15 mouse cellular contexts compared by ENCODE assay signal in the genomic region with DNA sequence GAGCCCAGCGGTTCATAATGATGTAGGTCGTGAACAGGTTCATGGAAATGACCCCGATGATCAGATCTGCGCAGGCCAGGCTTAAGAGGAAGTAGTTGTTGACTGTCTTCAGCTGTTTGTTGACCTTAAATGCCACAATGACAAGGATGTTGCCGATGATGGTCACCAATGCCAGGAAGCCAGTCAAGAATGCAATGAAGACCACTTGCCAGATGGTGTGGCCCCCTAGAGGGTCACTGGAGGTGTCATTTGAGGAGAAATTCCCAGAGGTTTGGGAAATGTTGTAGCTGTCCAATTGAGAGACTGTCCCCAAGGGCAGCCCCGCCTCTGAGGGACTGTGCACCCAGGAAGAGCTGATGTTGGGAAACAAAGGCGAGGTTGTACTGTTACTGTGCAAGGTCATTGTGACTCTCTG.
"Had no signal": no experiment of that assay in that cellular context is flagged by ENCODE, and none has a peak within 500 bp of the region (broad histone marks: within the 10 kb centered on the region; RNA-seq: fewer than 3 reads in every experiment).

No protein-coding gene starts in this region.

- ATAC-seq: intestine, postnatal 0 days; midbrain, embryonic 16.5 days had no signal

- H3K4me3 ChIP-seq: limb, embryonic 15.5 days; liver, embryonic 15.5 days; lung, embryonic 15.5 days; midbrain, embryonic 12.5 days; myocyte; neural tube, embryonic 12.5 days; stomach, embryonic 15.5 days had no signal

- H3K9me3 ChIP-seq: limb, embryonic 15.5 days; liver, embryonic 15.5 days; lung, embryonic 15.5 days; midbrain, embryonic 12.5 days; neural tube, embryonic 12.5 days; stomach, embryonic 15.5 days had no signal

- DNase-seq: kidney, adult 8-10 months; kidney, postnatal 25 days; layer of hippocampus, adult 9-11 months; layer of hippocampus, postnatal 36 days; right cerebral cortex, postnatal 14 days; thymus, postnatal 4 days had no signal

- H3K27ac ChIP-seq: limb, embryonic 15.5 days; liver, embryonic 15.5 days; lung, embryonic 15.5 days; midbrain, embryonic 12.5 days; neural tube, embryonic 12.5 days; stomach, embryonic 15.5 days had no signal

- H3K4me2 ChIP-seq: limb, embryonic 15.5 days; liver, embryonic 15.5 days; lung, embryonic 15.5 days; midbrain, embryonic 12.5 days; neural tube, embryonic 12.5 days; stomach, embryonic 15.5 days had no signal

- H3K4me1 ChIP-seq: limb, embryonic 15.5 days; liver, embryonic 15.5 days; midbrain, embryonic 12.5 days; neural tube, embryonic 12.5 days; stomach, embryonic 15.5 days had no signal

- H3K36me3 ChIP-seq: limb, embryonic 15.5 days; liver, embryonic 15.5 days; lung, embryonic 15.5 days; midbrain, embryonic 12.5 days; neural tube, embryonic 12.5 days; stomach, embryonic 15.5 days had no signal

- H3K9ac ChIP-seq: limb, embryonic 15.5 days; liver, embryonic 15.5 days; lung, embryonic 15.5 days; midbrain, embryonic 12.5 days; neural tube, embryonic 12.5 days; stomach, embryonic 15.5 days had no signal

- H3K27me3 ChIP-seq: limb, embryonic 15.5 days; liver, embryonic 15.5 days; lung, embryonic 15.5 days; midbrain, embryonic 12.5 days; neural tube, embryonic 12.5 days; stomach, embryonic 15.5 days had no signal
